Mouse (Mus musculus): ENCODE measurements around the gene Gm9944. TPM values are rescaled to one million over a fixed set of nuclear protein-coding genes. Genes with fewer than 3 reads are reported as not detected.

Gm9944 gene
- polyA plus RNA-seq, 1 experiment from 2014 or later, result not detected

DNA sequence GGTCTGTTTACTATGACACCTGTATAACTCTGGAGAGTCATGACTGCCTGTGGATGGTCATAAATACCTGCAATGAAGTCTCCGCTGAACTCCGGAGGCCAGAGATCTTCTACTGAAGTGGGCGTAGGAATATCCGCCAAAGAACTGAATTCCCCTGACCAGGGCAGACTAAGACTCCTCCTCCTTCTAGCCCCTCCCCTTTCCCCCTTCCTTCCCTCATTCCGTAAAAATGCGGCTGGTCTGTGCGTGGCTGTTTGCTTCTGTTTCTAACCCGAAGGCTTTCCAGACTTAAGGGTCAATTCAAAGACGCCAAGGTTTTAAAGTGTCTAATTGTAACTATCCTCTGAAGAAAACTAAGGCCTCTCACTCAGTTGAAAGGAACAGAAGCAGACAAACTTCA is 44.8 kb downstream of the Gm9944 start, which contains the start of gene Pramef12:
TSS of gene Pramef12 (minus strand) at position 175 of the 400 bp plus-strand sequence.
- Histone ChIP-seq H3K4me3 (ENCODE audit: low read depth, low read length) (no peak within 1 kb of the TSS), H3K9ac (ENCODE audit: low read depth, low read length) (no peak within 1 kb of the TSS), H3K27ac (ENCODE audit: low read depth, low read length) (no peak within 1 kb of the TSS), H3K36me3 (ENCODE audit: control insufficient read depth, insufficient read depth) (no peaks in the 10 kb centered on the region), H3K9me3 (ENCODE audit: control insufficient read depth) (no peaks in the 10 kb centered on the region), H3K4me1 (replicated peaks; ENCODE audit: control insufficient read depth, insufficient read depth, low read length) (no peaks in the 10 kb centered on the region), H3K4me2 (replicated peaks; ENCODE audit: low read depth) (no peak within 1 kb of the TSS), H3K27me3 (replicated peaks; ENCODE audit: control insufficient read depth, insufficient read depth, low read length) (no peaks in the 10 kb centered on the region)
- no peak for TF ChIP-seq CTCF (IDR thresholded peaks at IDR 0.05; ENCODE audit: low read depth)
- 70% methylated on average over 9 of the region's 9 CpGs for WGBS
- no peak for ATAC-seq

DNA sequence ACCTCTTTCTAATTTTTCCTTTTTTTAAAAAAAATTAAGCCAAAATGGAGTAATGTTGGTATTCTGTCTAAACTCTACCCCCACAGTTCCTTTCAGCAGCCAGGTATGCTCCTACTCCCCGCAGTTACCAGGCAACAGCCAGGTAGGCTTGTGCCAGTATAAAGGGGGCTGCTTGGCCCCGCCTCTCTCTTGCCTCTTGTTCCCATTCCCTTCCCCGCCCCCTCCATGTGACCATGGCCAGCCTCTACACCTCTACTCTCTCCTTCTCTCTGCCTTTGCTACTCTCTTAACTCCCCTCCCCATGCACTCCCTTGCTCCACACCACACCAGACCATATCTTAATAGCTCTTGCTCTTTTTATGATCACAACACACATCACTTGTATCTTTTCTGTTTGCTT is 46.9 kb downstream of the Gm9944 start:
- H3K27ac ChIP-seq (ENCODE audit: low read depth, low read length), result no peak overlapping the region
- ATAC-seq, result no peak
- H3K4me1 ChIP-seq (replicated peaks; ENCODE audit: control insufficient read depth, insufficient read depth, low read length), result no peaks in the 10 kb centered on the region
- no peak overlapping the region for H3K4me3 ChIP-seq (ENCODE audit: low read depth, low read length)
- no peak overlapping the region for H3K9ac ChIP-seq (ENCODE audit: low read depth, low read length)
- H3K9me3 ChIP-seq (ENCODE audit: control insufficient read depth), result no peaks in the 10 kb centered on the region
- no peaks in the 10 kb centered on the region for H3K36me3 ChIP-seq (ENCODE audit: control insufficient read depth, insufficient read depth)
- H3K4me2 ChIP-seq (replicated peaks; ENCODE audit: low read depth), result no peak overlapping the region
- TF ChIP-seq CTCF (IDR thresholded peaks at IDR 0.05; ENCODE audit: low read depth), result no peak
- no peaks in the 10 kb centered on the region for H3K27me3 ChIP-seq (replicated peaks; ENCODE audit: control insufficient read depth, insufficient read depth, low read length)
- 73% methylated on average over 3 of the region's 3 CpGs for WGBS

DNA sequence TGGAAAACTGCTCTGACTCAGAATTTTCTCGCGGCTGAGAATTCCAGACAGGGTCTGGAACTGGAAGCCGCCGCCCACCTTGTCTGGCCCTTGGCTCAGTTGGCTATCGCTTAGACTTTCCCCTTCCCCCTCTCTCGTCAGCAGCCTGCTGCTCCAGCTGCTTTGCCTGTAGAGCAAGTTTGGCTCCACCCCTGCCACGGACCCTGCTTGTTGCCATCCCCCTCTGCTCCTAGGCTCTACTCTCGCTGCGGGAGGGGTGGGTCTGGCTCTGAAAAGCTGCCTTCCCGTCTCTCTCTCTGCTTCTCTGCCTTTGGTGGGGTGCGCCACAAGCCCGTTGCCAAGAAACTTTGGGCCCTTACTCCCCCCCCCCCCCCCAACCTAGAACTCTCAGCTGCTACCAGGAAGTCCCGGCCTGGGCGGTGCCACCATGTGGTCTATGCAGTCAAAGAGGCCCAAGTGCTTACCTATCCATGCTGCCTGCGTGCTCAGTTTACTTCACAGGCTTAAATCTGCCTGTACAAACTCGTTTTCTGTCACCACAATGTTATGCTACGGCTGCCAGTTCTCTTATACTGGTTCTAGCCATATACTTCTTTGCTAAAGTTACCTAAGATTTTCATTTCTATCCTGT is 48.5 kb downstream of the Gm9944 start:
- TF ChIP-seq CTCF (IDR thresholded peaks at IDR 0.05; ENCODE audit: low read depth), result no peak
- Histone ChIP-seq H3K4me3 (ENCODE audit: low read depth, low read length) (peak overlapping the region; percentile 32), H3K27me3 (replicated peaks; ENCODE audit: control insufficient read depth, insufficient read depth, low read length) (no peaks in the 10 kb centered on the region), H3K36me3 (ENCODE audit: control insufficient read depth, insufficient read depth) (no peaks in the 10 kb centered on the region), H3K27ac (ENCODE audit: low read depth, low read length) (no peak overlapping the region), H3K4me2 (replicated peaks; ENCODE audit: low read depth) (peak overlapping the region; percentile 69), H3K4me1 (replicated peaks; ENCODE audit: control insufficient read depth, insufficient read depth, low read length) (no peaks in the 10 kb centered on the region), H3K9me3 (ENCODE audit: control insufficient read depth) (no peaks in the 10 kb centered on the region), H3K9ac (ENCODE audit: low read depth, low read length) (no peak overlapping the region)
- ATAC-seq, result peak; percentile 65
- 6% methylated on average over 17 of the region's 17 CpGs for WGBS

Other genes starting within 250 kb of the Gm9944 start
- not detected in 2 replicates for gene C87977, start 240.0 kb downstream of the Gm9944 start, polyA plus RNA-seq (2015; fragmentation: Nextera tagmentation; extraction: Ambion mirVana)
- gene Pramel5, start 172.8 kb downstream of the Gm9944 start, polyA plus RNA-seq (2015; fragmentation: Nextera tagmentation; extraction: Ambion mirVana), result not detected in 2 replicates
- gene Gm13128, start 123.1 kb downstream of the Gm9944 start, polyA plus RNA-seq (2015; fragmentation: Nextera tagmentation; extraction: Ambion mirVana), result not detected in 2 replicates
- not detected in 2 replicates for gene Gm13119, start 95.4 kb downstream of the Gm9944 start, polyA plus RNA-seq (2015; fragmentation: Nextera tagmentation; extraction: Ambion mirVana)
- not detected in 2 replicates for gene Pramef20, start 75.4 kb downstream of the Gm9944 start, polyA plus RNA-seq (2015; fragmentation: Nextera tagmentation; extraction: Ambion mirVana)
- gene Pramef12, start 44.9 kb downstream of the Gm9944 start, polyA plus RNA-seq (2015; fragmentation: Nextera tagmentation; extraction: Ambion mirVana), result not detected in 2 replicates
- not detected in 2 replicates for gene 1700012P22Rik, start 14.5 kb downstream of the Gm9944 start, polyA plus RNA-seq (2015; fragmentation: Nextera tagmentation; extraction: Ambion mirVana)
- not detected in 2 replicates for gene Aadacl3, start 10.4 kb upstream of the Gm9944 start, polyA plus RNA-seq (2015; fragmentation: Nextera tagmentation; extraction: Ambion mirVana)
- gene 9430007A20Rik, start 66.5 kb upstream of the Gm9944 start, polyA plus RNA-seq (2015; fragmentation: Nextera tagmentation; extraction: Ambion mirVana), result not detected in 2 replicates
- gene Gm13124, start 111.8 kb upstream of the Gm9944 start, polyA plus RNA-seq (2015; fragmentation: Nextera tagmentation; extraction: Ambion mirVana), result not detected in 2 replicates
- gene Aadacl4, start 160.4 kb upstream of the Gm9944 start, polyA plus RNA-seq (2015; fragmentation: Nextera tagmentation; extraction: Ambion mirVana), result not detected in 2 replicates
- gene Gm436, start 233.1 kb upstream of the Gm9944 start, polyA plus RNA-seq (2015; fragmentation: Nextera tagmentation; extraction: Ambion mirVana), result not detected in 2 replicates

All from intestine, postnatal 0 days (tissue).